Mouse (Mus musculus) mouse embryonic stem cell (cell line): ENCODE results near the gene Chmp4b.

Source experiments
- in situ Hi-C, 2 experiments: fragments of 300-500 bp; cut with MboI; formaldehyde crosslinking; loops; 1 replicate in 1 of 2; 3 replicates in 1 of 2; pipeline ENCODE4 v1.14.3; 2019 to 2020; ENCODE audit warnings: low sequenced_read_pairs in 2 of 2, low pct_unique_long_range_greater_than_20kb in 1 of 2, mixed read lengths in 1 of 2; ENCODE audit not compliant: unreplicated experiment in 1 of 2

The Chmp4b gene

GRCm38 (mm10) chr2:154676653-154677609, 25.4 kb downstream of the Chmp4b start:
- in situ Hi-C loops, result no loop called here

- in situ Hi-C loops, result no loop called here
Observed at GRCm38 (mm10) chr2:154677651-154678139, 26.2 kb downstream of the Chmp4b start.

GRCm38 (mm10) chr2:154678995-154679394, 27.5 kb downstream of the Chmp4b start:
- in situ Hi-C loops, result no loop called here

GRCm38 (mm10) chr2:154680337-154680736, 28.8 kb downstream of the Chmp4b start:
- in situ Hi-C loops, result no loop called here

GRCm38 (mm10) chr2:154680941-154681340, 29.4 kb downstream of the Chmp4b start:
- in situ Hi-C loops, result no loop called here

- in situ Hi-C loops, result no loop called here
Observed at GRCm38 (mm10) chr2:154682712-154683111, 31.2 kb downstream of the Chmp4b start.

- in situ Hi-C loops, result no loop called here
Observed at GRCm38 (mm10) chr2:154684901-154685470, 33.5 kb downstream of the Chmp4b start.

- in situ Hi-C loops, result no loop called here
Observed at GRCm38 (mm10) chr2:154685772-154686171, 34.3 kb downstream of the Chmp4b start.

- in situ Hi-C loops, result no loop called here
Observed at GRCm38 (mm10) chr2:154686819-154687218, 35.3 kb downstream of the Chmp4b start.

GRCm38 (mm10) chr2:154689391-154689790, 37.9 kb downstream of the Chmp4b start:
- in situ Hi-C loops, result no loop called here

- in situ Hi-C loops, result no loop called here
Observed at GRCm38 (mm10) chr2:154690959-154691358, 39.5 kb downstream of the Chmp4b start.

- in situ Hi-C loops, result no loop called here
Observed at GRCm38 (mm10) chr2:154693186-154693940, 41.9 kb downstream of the Chmp4b start.

- in situ Hi-C loops, result no loop called here
Observed at GRCm38 (mm10) chr2:154693941-154694256, 42.4 kb downstream of the Chmp4b start.

- in situ Hi-C loops, result no loop called here
Observed at GRCm38 (mm10) chr2:154695690-154696089, 44.2 kb downstream of the Chmp4b start.

- in situ Hi-C loops, result no loop called here
Observed at GRCm38 (mm10) chr2:154696660-154697059, 45.2 kb downstream of the Chmp4b start.

GRCm38 (mm10) chr2:154699360-154699759, 47.9 kb downstream of the Chmp4b start:
- in situ Hi-C loops, result no loop called here

- in situ Hi-C loops, result loop anchor here (10.0 to 25.0 kb wide), 2 partner anchors 165 to 237 kb away; no protein-coding TSS in a partner anchor
Observed at GRCm38 (mm10) chr2:154700177-154700576, 48.7 kb downstream of the Chmp4b start.

- in situ Hi-C loops, result loop anchor here (10.0 to 25.0 kb wide), 2 partner anchors 162 to 235 kb away; no protein-coding TSS in a partner anchor
Observed at GRCm38 (mm10) chr2:154702637-154703315, 51.3 kb downstream of the Chmp4b start.
